Mouse (Mus musculus) cerebellum, adult 9-10 months (tissue): ENCODE measurements at regions not wholly inside any gene's neighbourhood (a gene's known extent, or its start where the extent isn't known, plus 50 kb on each side); places are given as distances from the start of the nearest gene placed in this dataset.

Experiments used
- DNase-seq: peaks from one replicate; pipeline ENCODE4 v3.0.0; 2022

GRCm38 (mm10) chr13:44530867-44531564 lies 198.3 kb upstream of the Jarid2 start:
- DNase-seq, result no peak

GRCm38 (mm10) chr13:44532631-44533180 lies 196.6 kb upstream of the Jarid2 start:
- DNase-seq, result no peak

- DNase-seq, result no peak
Observed at GRCm38 (mm10) chr13:44534575-44535080, 194.6 kb upstream of the Jarid2 start.

GRCm38 (mm10) chr13:44535441-44535840 lies 193.8 kb upstream of the Jarid2 start:
- no peak for DNase-seq

GRCm38 (mm10) chr13:44538238-44538637 lies 191.0 kb upstream of the Jarid2 start:
- DNase-seq, result no peak

GRCm38 (mm10) chr13:44540401-44540800 lies 188.9 kb upstream of the Jarid2 start:
- DNase-seq, result no peak

- DNase-seq, result peak; percentile 86
Observed at GRCm38 (mm10) chr13:44541243-44541653, 188.0 kb upstream of the Jarid2 start.

GRCm38 (mm10) chr13:44544786-44545185 lies 184.5 kb upstream of the Jarid2 start:
- DNase-seq, result no peak

- no peak for DNase-seq
Observed at GRCm38 (mm10) chr13:44546289-44546688, 183.0 kb upstream of the Jarid2 start.

- DNase-seq, result no peak
Observed at GRCm38 (mm10) chr13:44548880-44549279, 180.4 kb upstream of the Jarid2 start.

GRCm38 (mm10) chr13:44553363-44553762 lies 175.9 kb upstream of the Jarid2 start:
- no peak for DNase-seq

GRCm38 (mm10) chr13:44554686-44555463 lies 174.4 kb upstream of the Jarid2 start:
- DNase-seq, result no peak

GRCm38 (mm10) chr13:44555979-44556378 lies 173.3 kb upstream of the Jarid2 start:
- no peak for DNase-seq

- no peak for DNase-seq
Observed at GRCm38 (mm10) chr13:44558051-44558450, 171.2 kb upstream of the Jarid2 start.

- DNase-seq, result peak; percentile 53
Observed at GRCm38 (mm10) chr13:44558491-44559177, 170.6 kb upstream of the Jarid2 start.

- no peak for DNase-seq
Observed at GRCm38 (mm10) chr13:44559178-44559565, 170.1 kb upstream of the Jarid2 start.

GRCm38 (mm10) chr13:44559706-44560105 lies 169.6 kb upstream of the Jarid2 start:
- DNase-seq, result no peak

GRCm38 (mm10) chr13:44564705-44565104 lies 164.6 kb upstream of the Jarid2 start:
- DNase-seq, result no peak

GRCm38 (mm10) chr13:44567696-44568095 lies 161.6 kb upstream of the Jarid2 start:
- peak; percentile 57 for DNase-seq

GRCm38 (mm10) chr13:44569241-44569778 lies 160.0 kb upstream of the Jarid2 start:
- no peak for DNase-seq

- no peak for DNase-seq
Observed at GRCm38 (mm10) chr13:44573463-44573862, 155.8 kb upstream of the Jarid2 start.

- no peak for DNase-seq
Observed at GRCm38 (mm10) chr13:44579215-44579614, 150.1 kb upstream of the Jarid2 start.
